Mouse (Mus musculus) CH12.LX (cell line): Measurements from ENCODE around the gene Psmb9. TPM values are rescaled to one million over a fixed set of nuclear protein-coding genes. Genes with fewer than 3 reads are reported as not detected.

Source experiments
- DNase-seq: peaks from one replicate; pipeline ENCODE4 v3.0.0-alpha.2; 2013; ENCODE audit errors: extremely low read depth
- H3K27ac ChIP-seq: 2 replicates; pipeline ENCODE4 v1.5.1; 2012; ENCODE audit warnings: low read depth, mild to moderate bottlenecking, control low read depth, moderate library complexity; ENCODE audit not compliant: insufficient read depth
- H3K27me3 ChIP-seq: replicated peaks from 2 replicates; pipeline ENCODE3; 2012; ENCODE audit warnings: inconsistent platforms
- H3K36me3 ChIP-seq, 2 experiments: replicated peaks in 1 of 2; 2 replicates each; pipeline versions ENCODE3 to v1.6.1; 2012; ENCODE audit warnings: inconsistent platforms in 1 of 2, low read length in 1 of 2, mild to moderate bottlenecking in 1 of 2, mixed read lengths in 1 of 2, moderate library complexity in 1 of 2; ENCODE audit not compliant: control insufficient read depth in 1 of 2, insufficient read depth in 1 of 2
- H3K4me1 ChIP-seq, 2 experiments: 2 replicates each; pipeline ENCODE4 v1.6.1; 2012; ENCODE audit warnings: inconsistent platforms in 1 of 2, moderate library complexity in 1 of 2; ENCODE audit not compliant: insufficient read depth in 2 of 2, control insufficient read depth in 1 of 2
- H3K4me2 ChIP-seq: 2 replicates; pipeline ENCODE4 v1.6.1; 2012; ENCODE audit warnings: low read depth, mild to moderate bottlenecking, control low read depth; ENCODE audit not compliant: poor library complexity, insufficient read depth, severe bottlenecking
- H3K4me3 ChIP-seq, 3 experiments: fragments of 150-350 bp in 1 of 3; sonication (generic) in 1 of 3; replicated peaks in 1 of 3; 2 replicates each; pipeline versions ENCODE3 to v1.5.1; 2011 to 2012; ENCODE audit warnings: low read depth in 2 of 3, low read length in 2 of 3, mild to moderate bottlenecking in 2 of 3, moderate library complexity in 2 of 3, control low read depth in 1 of 3, improper control_type of control experiment in 1 of 3, inconsistent platforms in 1 of 3, mixed read lengths in 1 of 3; ENCODE audit not compliant: poor library complexity in 1 of 3
- H3K79me2 ChIP-seq: replicated peaks from 2 replicates; pipeline ENCODE4 v1.6.1; 2012; ENCODE audit warnings: mild to moderate bottlenecking, moderate library complexity; ENCODE audit not compliant: control insufficient read depth, poor library complexity, insufficient read depth, severe bottlenecking; ENCODE audit errors: extremely low read depth
- H3K9ac ChIP-seq: 2 replicates; pipeline ENCODE4 v1.6.1; 2012; ENCODE audit warnings: low read depth, mild to moderate bottlenecking, control low read depth, moderate library complexity; ENCODE audit not compliant: insufficient read depth
- H3K9me3 ChIP-seq: replicated peaks from 2 replicates; pipeline ENCODE3; 2012; ENCODE audit warnings: low read length, inconsistent platforms, mixed read lengths
- BHLHE40 ChIP-seq: IDR thresholded peaks from 2 replicates; pipeline ENCODE4 v1.6.1; 2011; ENCODE audit warnings: mild to moderate bottlenecking, low read depth, low read length, improper control_type of control experiment
- CHD2 ChIP-seq: IDR thresholded peaks from 2 replicates; pipeline ENCODE4 v1.6.1; 2011; ENCODE audit warnings: low read length, improper control_type of control experiment
- CTCF ChIP-seq, 2 experiments: IDR thresholded peaks in 1 of 2; conservative IDR thresholded peaks in 1 of 2; 2 replicates each; pipeline ENCODE4 v1.5.1; 2011 to 2012; ENCODE audit warnings: low read depth in 2 of 2, low read length in 2 of 2, improper control_type of control experiment in 1 of 2, inconsistent platforms in 1 of 2, mild to moderate bottlenecking in 1 of 2, moderate library complexity in 1 of 2
- E2F4 ChIP-seq: IDR thresholded peaks from 2 replicates; pipeline ENCODE4 v1.6.1; 2011; ENCODE audit warnings: low read depth, low read length, improper control_type of control experiment; ENCODE audit not compliant: insufficient replicate concordance
- ELF1 ChIP-seq: IDR thresholded peaks from 2 replicates; pipeline ENCODE4 v1.6.1; 2014; ENCODE audit warnings: low read depth, mild to moderate bottlenecking, inconsistent platforms, low read length, improper control_type of control experiment
- EP300 ChIP-seq: IDR thresholded peaks from 2 replicates; pipeline ENCODE4 v1.6.1; 2011; ENCODE audit warnings: low read length, improper control_type of control experiment
- ETS1 ChIP-seq: conservative IDR thresholded peaks from 2 replicates; pipeline ENCODE4 v1.6.1; 2012; ENCODE audit warnings: low read depth, mild to moderate bottlenecking, inconsistent platforms, low read length, improper control_type of control experiment, moderate library complexity
- GABPA ChIP-seq: IDR thresholded peaks from 2 replicates; pipeline ENCODE4 v1.6.1; 2012; ENCODE audit warnings: low read depth, low read length, improper control_type of control experiment, inconsistent platforms; ENCODE audit not compliant: insufficient replicate concordance
- HCFC1 ChIP-seq: IDR thresholded peaks from 2 replicates; pipeline ENCODE4 v1.6.1; 2012; ENCODE audit warnings: low read depth, mild to moderate bottlenecking, inconsistent platforms, low read length, improper control_type of control experiment
- IRF4 ChIP-seq: IDR thresholded peaks from 2 replicates; pipeline ENCODE4 v1.6.1; 2014; ENCODE audit warnings: low read depth, mild to moderate bottlenecking, inconsistent platforms, low read length, improper control_type of control experiment
- JUN ChIP-seq: IDR thresholded peaks from 2 replicates; pipeline ENCODE4 v1.6.1; 2011; ENCODE audit warnings: low read depth, mild to moderate bottlenecking, low read length, improper control_type of control experiment, moderate library complexity; ENCODE audit not compliant: insufficient read depth
- JUND ChIP-seq: conservative IDR thresholded peaks from 2 replicates; pipeline ENCODE4 v1.6.1; 2011; ENCODE audit warnings: low read depth, low read length, improper control_type of control experiment
- MAFK ChIP-seq: IDR thresholded peaks from 2 replicates; pipeline ENCODE4 v1.6.1; 2011; ENCODE audit warnings: low read length, improper control_type of control experiment; ENCODE audit not compliant: insufficient replicate concordance
- MAX ChIP-seq: IDR thresholded peaks from 2 replicates; pipeline ENCODE4 v1.6.1; 2011; ENCODE audit warnings: low read length, improper control_type of control experiment
- MEF2A ChIP-seq: IDR thresholded peaks from 2 replicates; pipeline ENCODE4 v1.6.1; 2014; ENCODE audit warnings: low read depth, mild to moderate bottlenecking, inconsistent platforms, low read length, improper control_type of control experiment, borderline replicate concordance
- MXI1 ChIP-seq: IDR thresholded peaks from 2 replicates; pipeline ENCODE4 v1.6.1; 2011; ENCODE audit warnings: mild to moderate bottlenecking, low read depth, low read length, improper control_type of control experiment
- NELFE ChIP-seq: IDR thresholded peaks from 2 replicates; pipeline ENCODE4 v1.6.1; 2011; ENCODE audit warnings: low read depth, low read length, improper control_type of control experiment
- NRF1 ChIP-seq: IDR thresholded peaks from 2 replicates; pipeline ENCODE4 v1.6.1; 2014; ENCODE audit warnings: low read depth, mild to moderate bottlenecking, inconsistent platforms, low read length, improper control_type of control experiment, moderate library complexity
- PAX5 ChIP-seq: IDR thresholded peaks from 2 replicates; pipeline ENCODE4 v1.6.1; 2012; ENCODE audit warnings: low read length, inconsistent platforms, mixed read lengths
- POLR2AphosphoS2 ChIP-seq: IDR thresholded peaks from 2 replicates; pipeline ENCODE4 v1.6.1; 2011; ENCODE audit warnings: low read depth, low read length, improper control_type of control experiment
- RAD21 ChIP-seq: IDR thresholded peaks from 2 replicates; pipeline ENCODE4 v1.6.1; 2011; ENCODE audit warnings: low read depth, mild to moderate bottlenecking, low read length, improper control_type of control experiment, moderate library complexity
- RCOR1 ChIP-seq: conservative IDR thresholded peaks from 2 replicates; pipeline ENCODE4 v1.6.1; 2012; ENCODE audit warnings: low read depth, mild to moderate bottlenecking, inconsistent platforms, low read length, improper control_type of control experiment
- SIN3A ChIP-seq: IDR thresholded peaks from 2 replicates; pipeline ENCODE4 v1.6.1; 2012; ENCODE audit warnings: low read length, improper control_type of control experiment, inconsistent platforms
- SMC3 ChIP-seq: IDR thresholded peaks from 2 replicates; pipeline ENCODE4 v1.6.1; 2011; ENCODE audit warnings: low read depth, low read length, improper control_type of control experiment
- TCF12 ChIP-seq: IDR thresholded peaks from 2 replicates; pipeline ENCODE4 v1.6.1; 2014; ENCODE audit warnings: low read depth, mild to moderate bottlenecking, inconsistent platforms, low read length, improper control_type of control experiment
- UBTF ChIP-seq: IDR thresholded peaks from 2 replicates; pipeline ENCODE4 v1.6.1; 2012; ENCODE audit warnings: low read depth, mild to moderate bottlenecking, inconsistent platforms, low read length, improper control_type of control experiment, moderate library complexity
- USF1 ChIP-seq: IDR thresholded peaks from 2 replicates; pipeline ENCODE4 v1.6.1; 2014; ENCODE audit warnings: low read depth, mild to moderate bottlenecking, inconsistent platforms, low read length, improper control_type of control experiment
- ZC3H11A ChIP-seq: IDR thresholded peaks from 2 replicates; pipeline ENCODE4 v1.6.1; 2012; ENCODE audit warnings: low read depth, mild to moderate bottlenecking, inconsistent platforms, low read length, improper control_type of control experiment
- ZMIZ1 ChIP-seq: IDR thresholded peaks from 2 replicates; pipeline ENCODE4 v1.6.1; 2012; ENCODE audit warnings: low read depth, mild to moderate bottlenecking, inconsistent platforms, low read length, improper control_type of control experiment
- ZNF384 ChIP-seq: IDR thresholded peaks from 2 replicates; pipeline ENCODE4 v1.6.1; 2012; ENCODE audit warnings: low read depth, low read length, improper control_type of control experiment, inconsistent platforms
- dilution Hi-C: fragments of 300-500 bp; cut with MboI; formaldehyde crosslinking; loops from 2 replicates; pipeline ENCODE4 v1.14.3; 2020; ENCODE audit warnings: low sequenced_read_pairs; ENCODE audit not compliant: extremely low pct_unique_long_range_greater_than_20kb, extremely low pct_ligation_motif_present
- in situ Hi-C: fragments of 300-500 bp; cut with MboI; formaldehyde crosslinking; loops from 3 replicates; pipeline ENCODE4 v1.14.3; 2019; ENCODE audit warnings: low sequenced_read_pairs, low pct_ligation_motif_present, low pct_unique_long_range_greater_than_20kb, mixed read lengths
- polyA plus RNA-seq: library from polyadenylated mRNA; unstranded; fragments of >175 nt; gene quantifications from 2 replicates; pipeline ENCODE4 v1.2.1, GENCODE M21; 2012; ENCODE audit warnings: low read depth; ENCODE audit not compliant: insufficient read length
- total RNA-seq, 2 experiments: library from RNA; depleted of rRNA; stranded (reverse); fragments of 300-350 nt in 1 of 2; fragments of >200 nt in 1 of 2; gene quantifications; 2 replicates each; pipeline ENCODE4 v1.2.3; 2012 to 2014

The Psmb9 gene
- total and polyA plus RNA-seq, 3 experiments = 159 to 435 (median 192) TPM

DNA sequence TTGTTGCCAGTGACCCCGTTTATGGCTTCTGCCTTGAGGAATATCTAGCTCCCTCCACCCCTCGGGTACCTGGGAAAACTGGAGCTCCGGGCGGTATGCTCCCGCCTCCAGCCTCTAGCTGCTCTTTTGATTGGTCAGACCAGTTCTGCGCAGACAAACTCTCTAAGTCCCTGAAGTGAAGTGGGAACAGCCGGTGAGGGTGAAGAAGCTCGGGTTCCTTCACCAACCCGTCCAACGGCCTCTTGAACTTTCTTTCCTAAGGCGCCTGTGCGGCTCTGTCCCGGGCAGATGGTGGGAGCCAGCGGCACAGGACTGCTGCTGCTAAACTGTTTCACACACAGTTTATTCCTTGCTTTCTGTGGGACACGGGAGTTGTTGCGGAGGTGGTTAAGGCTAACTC is 48.1 kb downstream of the Psmb9 start:
- H3K4me3 ChIP-seq = no peak overlapping the region

DNA sequence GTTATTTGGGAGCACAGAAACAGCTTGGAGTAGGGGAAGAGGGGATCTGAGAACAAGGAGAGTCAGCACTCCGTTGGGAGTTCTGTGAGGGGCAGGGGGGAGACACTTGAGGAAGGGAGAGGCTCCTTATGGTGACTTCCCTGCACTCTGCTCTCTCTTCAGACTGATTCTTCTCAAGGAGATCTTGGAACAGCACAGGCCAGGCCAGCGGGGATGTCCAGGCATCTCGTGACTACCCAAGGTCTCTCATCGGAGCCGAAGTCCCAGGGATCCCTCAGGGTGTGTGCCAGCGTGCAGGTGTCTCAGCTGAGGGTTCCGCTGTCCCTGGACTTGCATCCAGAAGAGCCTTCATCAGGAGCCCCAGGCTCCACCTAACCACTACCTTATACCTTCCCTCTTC is 48.9 kb downstream of the Psmb9 start:
- H3K4me2 ChIP-seq = no peak overlapping the region
- H3K4me3 ChIP-seq = no peak overlapping the region
- no peak overlapping the region for H3K9ac ChIP-seq
- peaks cover 6 to 37% of the 10 kb centered on the region in 2 experiments for H3K36me3 ChIP-seq
- in situ Hi-C loops (no loop called here), dilution Hi-C loops (no loop called here)
- H3K9me3 ChIP-seq = no peaks in the 10 kb centered on the region
- no peak overlapping the region for H3K27ac ChIP-seq
- no peaks in the 10 kb centered on the region for H3K79me2 ChIP-seq
- no peaks in the 10 kb centered on the region for H3K27me3 ChIP-seq
- TF ChIP-seq GABPA = no peak
- TF ChIP-seq CTCF (conservative IDR thresholded peaks at IDR 0.05 in 1 of 2, IDR thresholded peaks at IDR 0.05 in 1 of 2; ENCODE audit: low read depth in 2 of 2, low read length in 2 of 2) = no peak
- TF ChIP-seq MAFK = no peak
- TF ChIP-seq HCFC1 = no peak
- no peak for TF ChIP-seq E2F4
- TF ChIP-seq JUND = no peak
- no peak for TF ChIP-seq ZC3H11A
- TF ChIP-seq PAX5 = no peak
- TF ChIP-seq ZNF384 = no peak
- no peak for TF ChIP-seq SIN3A
- no peak for TF ChIP-seq EP300
- no peak for TF ChIP-seq UBTF
- TF ChIP-seq ELF1 = no peak
- TF ChIP-seq BHLHE40 = no peak
- no peak for TF ChIP-seq RAD21
- TF ChIP-seq SMC3 = no peak
- no peak for TF ChIP-seq RCOR1
- peaks cover 5 to 48% of the 10 kb centered on the region in 2 experiments for H3K4me1 ChIP-seq
- no peak for DNase-seq

More for the DNA sequence above, 48.1 kb downstream of the Psmb9 start:
- no peaks in the 10 kb centered on the region for H3K79me2 ChIP-seq
- DNase-seq = no peak
- peaks cover 6 to 39% of the 10 kb centered on the region in 2 experiments for H3K36me3 ChIP-seq
- in situ Hi-C loops = no loop called here
- TF ChIP-seq E2F4 (no peak), MXI1 (no peak), CHD2 (no peak), MAX (no peak), ETS1 (no peak), IRF4 (no peak), RCOR1 (no peak), NRF1 (no peak), EP300 (no peak), UBTF (no peak), SMC3 (no peak), NELFE (no peak), MEF2A (no peak), USF1 (no peak), ZC3H11A (no peak), ZMIZ1 (no peak), TCF12 (no peak), POLR2AphosphoS2 (no peak), JUN (no peak)
- no peak overlapping the region for H3K27ac ChIP-seq
- dilution Hi-C loops = no loop called here
- H3K9ac ChIP-seq = no peak overlapping the region
- no peaks in the 10 kb centered on the region for H3K27me3 ChIP-seq
- peaks cover 9 to 54% of the 10 kb centered on the region in 2 experiments for H3K4me1 ChIP-seq
- H3K9me3 ChIP-seq = no peaks in the 10 kb centered on the region
- H3K4me2 ChIP-seq = no peak overlapping the region
